Mouse (Mus musculus) forebrain, postnatal 0 days (tissue): ENCODE measurements around the gene Fam193b. TPM values are rescaled to one million over a fixed set of nuclear protein-coding genes. Genes with fewer than 3 reads are reported as not detected.

Source experiments
- ATAC-seq: fragments of 200-750 bp; cut with Nextera tagmentation; 2 replicates; pipeline ENCODE4 v1.8.0; 2017; ENCODE audit warnings: mild to moderate bottlenecking, moderate library complexity
- DNase-seq: peaks from one replicate; pipeline ENCODE4 v3.0.0-alpha.2; 2015
- H3K27ac ChIP-seq: fragments of 300-500 bp; sonication (generic); 2 replicates; pipeline ENCODE4 v1.5.1; 2014; ENCODE audit warnings: low read depth, mild to moderate bottlenecking, antibody characterized with exemption, low read length, moderate library complexity, mixed read lengths
- H3K27me3 ChIP-seq: fragments of 300-500 bp; sonication (generic); 2 replicates; pipeline ENCODE4 v1.6.1; 2014; ENCODE audit warnings: mild to moderate bottlenecking, low read length, mixed read lengths; ENCODE audit not compliant: insufficient read depth
- H3K36me3 ChIP-seq: fragments of 300-500 bp; sonication (generic); 2 replicates; pipeline ENCODE4 v1.6.1; 2014; ENCODE audit warnings: mild to moderate bottlenecking, moderate library complexity; ENCODE audit not compliant: insufficient read depth
- H3K4me1 ChIP-seq: fragments of 300-500 bp; sonication (generic); 2 replicates; pipeline ENCODE4 v1.6.1; 2014; ENCODE audit warnings: antibody characterized with exemption; ENCODE audit not compliant: insufficient read depth
- H3K4me2 ChIP-seq: fragments of 300-500 bp; sonication (generic); 2 replicates; pipeline ENCODE4 v1.6.1; 2014; ENCODE audit warnings: low read depth, mild to moderate bottlenecking, moderate library complexity
- H3K4me3 ChIP-seq: fragments of 300-500 bp; sonication (generic); 2 replicates; pipeline ENCODE4 v1.5.1; 2014; ENCODE audit warnings: low read depth, low read length, mixed read lengths
- H3K9ac ChIP-seq: fragments of 300-500 bp; sonication (generic); 2 replicates; pipeline ENCODE4 v1.6.1; 2014; ENCODE audit warnings: mild to moderate bottlenecking
- H3K9me3 ChIP-seq: fragments of 300-500 bp; sonication (generic); 2 replicates; pipeline ENCODE4 v1.6.1; 2016; ENCODE audit warnings: low read length
- CTCF ChIP-seq: sonication (generic); IDR thresholded peaks from 2 replicates; pipeline ENCODE4 v1.5.1; 2016; ENCODE audit warnings: antibody characterized with exemption, control low read depth, low read depth
- WGBS: fragments of 180-500 bp; shearing (Covaris S2); extraction: QIAGEN DNeasy Blood & Tissue Kit; methylation state at CpG from one replicate; pipeline ENCODE4 v1.1.7; 2014; 5-methylcytosine and 5-hydroxymethylcytosine counted together
- polyA plus RNA-seq: library from polyadenylated mRNA; unstranded; fragments of >200 nt; fragmentation: Nextera tagmentation; extraction: Ambion mirVana; gene quantifications from 2 replicates; pipeline ENCODE4 v1.2.1, GENCODE M21; 2015
- total RNA-seq: library from RNA; depleted of rRNA; stranded (reverse); fragments of >200 nt; gene quantifications from 2 replicates; pipeline ENCODE4 v1.2.3, GENCODE M21; 2014

Gene Fam193b
- total and polyA plus RNA-seq, 2 experiments from 2014 or later, result 41.2 to 88.4 TPM

GRCm38 (mm10) chr13:55513828-55514227 is 57.1 kb downstream of the Fam193b start:
- TF ChIP-seq CTCF, result no peak
- WGBS, result 36% methylated on average over 9 of the region's 9 CpGs
- Histone ChIP-seq H3K9ac (peak overlapping the region; percentile 79; the same call in 1 of the 2 replicates), H3K4me1 (peaks cover 20% of the 10 kb centered on the region; the same call in 1 of the 2 replicates), H3K4me2 (peak overlapping the region; percentile 91), H3K27ac (0 out of 2 replicates have a peak overlapping the region, but pooled peaks have one; percentile 35), H3K27me3 (no peaks in the 10 kb centered on the region), H3K9me3 (no peaks in the 10 kb centered on the region), H3K4me3 (peak overlapping the region; percentile 82), H3K36me3 (peaks cover 12% of the 10 kb centered on the region)
- DNase-seq, result no peak
- no peak for ATAC-seq

GRCm38 (mm10) chr13:55513111-55513748 is 57.7 kb downstream of the Fam193b start, which contains the start of gene Pdlim7:
Gene Pdlim7, minus strand, starts transcription at chr13:55513676.
- H3K4me1 ChIP-seq, result peaks cover 20% of the 10 kb centered on the region; the same call in 1 of the 2 replicates
- WGBS, result under 1% methylated on average over 52 of the region's 55 CpGs
- DNase-seq (peak; percentile 89), ATAC-seq (peak; percentile 80)
- peak within 1 kb of the TSS; percentile 82 for H3K4me3 ChIP-seq
- peaks cover 17% of the 10 kb centered on the region for H3K36me3 ChIP-seq
- H3K9me3 ChIP-seq, result no peaks in the 10 kb centered on the region
- TF ChIP-seq CTCF, result peak; percentile 91
- H3K27me3 ChIP-seq, result no peaks in the 10 kb centered on the region
- H3K4me2 ChIP-seq, result peak within 1 kb of the TSS; percentile 91
- peak within 1 kb of the TSS; percentile 80 for H3K27ac ChIP-seq
- peak within 1 kb of the TSS; percentile 79 for H3K9ac ChIP-seq

GRCm38 (mm10) chr13:55512379-55513031 is 58.4 kb downstream of the Fam193b start:
- H3K27ac ChIP-seq, result peak overlapping the region; percentile 80; the same call in 1 of the 2 replicates
- 4% methylated on average over 25 of the region's 25 CpGs for WGBS
- DNase-seq, result peak; percentile 46

GRCm38 (mm10) chr13:55511492-55511861 is 59.4 kb downstream of the Fam193b start:
- H3K9ac ChIP-seq, result no peak overlapping the region
- H3K4me3 ChIP-seq, result no peak overlapping the region
- WGBS, result 39% methylated on average over 5 of the region's 5 CpGs
- peak overlapping the region; percentile 91; the same call in 1 of the 2 replicates for H3K4me2 ChIP-seq
- H3K27me3 ChIP-seq, result no peaks in the 10 kb centered on the region
- ATAC-seq, result no peak
- no peak for TF ChIP-seq CTCF
- H3K4me1 ChIP-seq, result peaks cover 20% of the 10 kb centered on the region; the same call in 1 of the 2 replicates
- H3K9me3 ChIP-seq, result no peaks in the 10 kb centered on the region
- peaks cover 30% of the 10 kb centered on the region for H3K36me3 ChIP-seq
- DNase-seq, result no peak
- no peak overlapping the region for H3K27ac ChIP-seq

More at GRCm38 (mm10) chr13:55512379-55513031, 58.4 kb downstream of the Fam193b start:
- Histone ChIP-seq H3K4me1 (peaks cover 20% of the 10 kb centered on the region; the same call in 1 of the 2 replicates), H3K9me3 (no peaks in the 10 kb centered on the region), H3K9ac (peak overlapping the region; percentile 79), H3K27me3 (no peaks in the 10 kb centered on the region), H3K4me3 (peak overlapping the region; percentile 82), H3K4me2 (peak overlapping the region; percentile 91), H3K36me3 (peaks cover 20% of the 10 kb centered on the region)
- peak; percentile 33 for ATAC-seq
- TF ChIP-seq CTCF, result no peak

DNA sequence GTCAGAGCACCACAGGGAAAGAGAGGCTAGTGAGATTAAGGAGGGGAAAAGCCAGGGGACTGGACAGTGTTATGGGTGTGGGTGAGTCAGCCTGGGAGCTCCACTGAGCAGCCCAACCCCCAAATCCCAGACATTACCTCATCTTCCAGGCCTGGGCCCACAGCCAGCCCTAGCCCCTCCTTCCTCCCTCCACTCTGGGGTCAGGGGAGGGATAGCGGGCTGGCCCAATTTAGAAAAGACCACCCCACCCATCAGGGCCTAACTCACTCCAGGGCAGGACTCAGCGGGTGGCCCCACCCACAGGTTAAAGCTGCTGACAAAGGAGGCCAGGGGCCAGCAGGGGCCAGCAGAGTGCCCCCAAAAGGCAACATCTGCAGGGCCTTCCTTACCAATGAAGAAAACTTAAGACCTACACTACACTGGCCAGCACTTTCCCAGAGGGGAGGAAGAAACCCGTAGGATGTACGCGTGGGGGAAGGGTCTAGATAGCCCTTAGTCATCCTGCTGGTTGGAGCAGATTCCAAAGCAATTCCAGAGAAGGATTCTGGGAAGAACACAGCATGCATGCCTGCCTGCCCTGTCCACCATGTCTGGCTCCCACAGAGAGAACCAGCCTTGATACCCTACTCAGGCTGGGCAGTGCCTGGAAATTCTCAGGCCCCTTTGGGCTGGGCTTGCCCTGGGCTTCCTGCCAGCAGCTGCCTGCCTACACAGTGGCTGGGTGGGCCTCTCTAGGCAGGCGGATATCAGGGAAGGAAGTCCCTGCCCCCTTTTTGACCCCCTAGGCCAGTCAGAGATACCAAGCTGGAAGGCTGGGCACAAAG is 60.0 kb downstream of the Fam193b start:
- 11% methylated on average over 6 of the region's 6 CpGs for WGBS
- Histone ChIP-seq H3K4me2 (no peak overlapping the region; the same call in 1 of the 2 replicates), H3K27ac (peak overlapping the region; percentile 50; the same call in 1 of the 2 replicates), H3K9ac (no peak overlapping the region; the same call in 1 of the 2 replicates), H3K36me3 (peaks cover 36% of the 10 kb centered on the region), H3K4me3 (no peak overlapping the region), H3K27me3 (no peaks in the 10 kb centered on the region), H3K4me1 (peaks cover 20% of the 10 kb centered on the region; the same call in 1 of the 2 replicates), H3K9me3 (no peaks in the 10 kb centered on the region)
- peak; percentile 39 for DNase-seq
- peak; percentile 15 for ATAC-seq
- TF ChIP-seq CTCF, result no peak

DNA sequence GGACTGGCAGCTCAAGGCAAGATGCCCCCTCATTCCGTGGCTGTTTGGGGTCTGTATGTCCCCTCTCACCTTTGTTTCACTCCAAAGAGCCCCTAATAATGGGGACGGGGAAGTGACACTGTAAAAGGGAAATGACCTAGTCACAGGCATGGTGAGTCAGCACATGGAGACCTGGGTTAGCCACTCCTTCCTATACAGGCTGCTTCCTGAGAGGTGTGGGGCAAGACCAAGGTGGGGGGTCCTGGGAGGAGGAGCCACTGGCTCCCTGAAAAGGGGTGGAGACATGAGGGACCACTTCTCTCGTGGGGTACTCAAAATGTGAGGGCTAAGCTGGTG is 60.6 kb downstream of the Fam193b start:
- Histone ChIP-seq H3K27ac (no peak overlapping the region), H3K27me3 (no peaks in the 10 kb centered on the region), H3K36me3 (peaks cover 41% of the 10 kb centered on the region), H3K4me3 (no peak overlapping the region), H3K9me3 (no peaks in the 10 kb centered on the region), H3K4me2 (no peak overlapping the region), H3K4me1 (peaks cover 20% of the 10 kb centered on the region; the same call in 1 of the 2 replicates), H3K9ac (no peak overlapping the region; the same call in 1 of the 2 replicates)
- no peak for TF ChIP-seq CTCF
- WGBS, result 23% methylated on average over 3 of the region's 3 CpGs
- no peak for DNase-seq
- ATAC-seq, result no peak
